Mouse (Mus musculus): ENCODE results near the gene Arpp21. TPM values are rescaled to one million over a fixed set of nuclear protein-coding genes. Genes with fewer than 3 reads are reported as not detected.

Arpp21 gene
- polyA plus RNA-seq, 1 experiment from 2014 or later, result 32.6 TPM

GRCm38 (mm10) chr9:112227174-112227573, 8.6 kb downstream of the Arpp21 start:
- Histone ChIP-seq H3K4me2 (no peak overlapping the region), H3K36me3 (ENCODE audit: poor library complexity, severe bottlenecking) (no peaks in the 10 kb centered on the region), H3K27ac (no peak overlapping the region), H3K9me3 (replicated peaks) (no peaks in the 10 kb centered on the region), H3K4me1 (no peaks in the 10 kb centered on the region), H3K27me3 (peaks cover 9% of the 10 kb centered on the region; the same call in 1 of the 2 replicates), H3K4me3 (no peak overlapping the region), H3K9ac (no peak overlapping the region)
- ATAC-seq, result no peak
- WGBS, result 85% methylated on average over 13 of the region's 13 CpGs

GRCm38 (mm10) chr9:112226511-112226910, 9.2 kb downstream of the Arpp21 start:
- H3K27ac ChIP-seq, result no peak overlapping the region
- no peak overlapping the region for H3K4me3 ChIP-seq
- WGBS, result 50% methylated on average over 1 of the region's 1 CpGs
- ATAC-seq, result no peak
- H3K27me3 ChIP-seq, result peaks cover 4% of the 10 kb centered on the region; the same call in 1 of the 2 replicates
- no peak overlapping the region for H3K4me2 ChIP-seq
- no peak overlapping the region for H3K9ac ChIP-seq
- H3K36me3 ChIP-seq (ENCODE audit: poor library complexity, severe bottlenecking), result no peaks in the 10 kb centered on the region
- H3K4me1 ChIP-seq, result no peaks in the 10 kb centered on the region
- H3K9me3 ChIP-seq (replicated peaks), result no peaks in the 10 kb centered on the region

- Histone ChIP-seq H3K27ac (no peak overlapping the region), H3K9ac (no peak overlapping the region), H3K4me2 (no peak overlapping the region), H3K4me1 (no peaks in the 10 kb centered on the region), H3K9me3 (replicated peaks) (no peaks in the 10 kb centered on the region), H3K36me3 (ENCODE audit: poor library complexity, severe bottlenecking) (no peaks in the 10 kb centered on the region), H3K27me3 (no peaks in the 10 kb centered on the region), H3K4me3 (no peak overlapping the region)
- ATAC-seq, result no peak
- WGBS, result 75% methylated on average over 2 of the region's 2 CpGs
Observed at GRCm38 (mm10) chr9:112225046-112225445, 10.7 kb downstream of the Arpp21 start.

- Histone ChIP-seq H3K9me3 (replicated peaks) (no peaks in the 10 kb centered on the region), H3K27me3 (no peaks in the 10 kb centered on the region), H3K36me3 (ENCODE audit: poor library complexity, severe bottlenecking) (no peaks in the 10 kb centered on the region), H3K4me1 (no peaks in the 10 kb centered on the region), H3K4me3 (no peak overlapping the region), H3K4me2 (no peak overlapping the region), H3K9ac (no peak overlapping the region), H3K27ac (no peak overlapping the region)
- no peak for ATAC-seq
- WGBS, result 90% methylated on average over 8 of the region's 8 CpGs
Observed at GRCm38 (mm10) chr9:112219372-112219771, 16.4 kb downstream of the Arpp21 start.

GRCm38 (mm10) chr9:112218237-112218636, 17.5 kb downstream of the Arpp21 start:
- 85% methylated on average over 3 of the region's 3 CpGs for WGBS
- no peaks in the 10 kb centered on the region for H3K27me3 ChIP-seq
- H3K4me3 ChIP-seq, result no peak overlapping the region
- no peak overlapping the region for H3K4me2 ChIP-seq
- H3K4me1 ChIP-seq, result no peaks in the 10 kb centered on the region
- H3K27ac ChIP-seq, result no peak overlapping the region
- H3K9me3 ChIP-seq (replicated peaks), result no peaks in the 10 kb centered on the region
- no peak for ATAC-seq
- no peaks in the 10 kb centered on the region for H3K36me3 ChIP-seq (ENCODE audit: poor library complexity, severe bottlenecking)
- no peak overlapping the region for H3K9ac ChIP-seq

- H3K27me3 ChIP-seq, result no peaks in the 10 kb centered on the region
- ATAC-seq, result no peak
- no peak overlapping the region for H3K9ac ChIP-seq
- no peak overlapping the region for H3K27ac ChIP-seq
- no peaks in the 10 kb centered on the region for H3K36me3 ChIP-seq (ENCODE audit: poor library complexity, severe bottlenecking)
- no peak overlapping the region for H3K4me2 ChIP-seq
- WGBS, result 90% methylated on average over 4 of the region's 4 CpGs
- H3K4me3 ChIP-seq, result no peak overlapping the region
- H3K9me3 ChIP-seq (replicated peaks), result no peaks in the 10 kb centered on the region
- no peaks in the 10 kb centered on the region; the same call in 1 of the 2 replicates for H3K4me1 ChIP-seq
Observed at GRCm38 (mm10) chr9:112217161-112217560, 18.6 kb downstream of the Arpp21 start.

- 72% methylated on average over 10 of the region's 10 CpGs for WGBS
- H3K4me2 ChIP-seq, result no peak overlapping the region
- ATAC-seq, result peak; percentile 68; the same call in 1 of the 2 replicates
- no peak overlapping the region for H3K27ac ChIP-seq
- H3K4me1 ChIP-seq, result no peaks in the 10 kb centered on the region; the same call in 1 of the 2 replicates
- H3K9ac ChIP-seq, result no peak overlapping the region
- H3K4me3 ChIP-seq, result no peak overlapping the region
- no peaks in the 10 kb centered on the region for H3K36me3 ChIP-seq (ENCODE audit: poor library complexity, severe bottlenecking)
- no peaks in the 10 kb centered on the region for H3K27me3 ChIP-seq
- no peaks in the 10 kb centered on the region for H3K9me3 ChIP-seq (replicated peaks)
Observed at GRCm38 (mm10) chr9:112215030-112215806, 20.5 kb downstream of the Arpp21 start.

- no peaks in the 10 kb centered on the region for H3K36me3 ChIP-seq (ENCODE audit: poor library complexity, severe bottlenecking)
- no peaks in the 10 kb centered on the region for H3K9me3 ChIP-seq (replicated peaks)
- H3K27me3 ChIP-seq, result no peaks in the 10 kb centered on the region
- H3K9ac ChIP-seq, result no peak overlapping the region
- ATAC-seq, result no peak
- WGBS, result 81% methylated on average over 10 of the region's 10 CpGs
- no peaks in the 10 kb centered on the region; the same call in 1 of the 2 replicates for H3K4me1 ChIP-seq
- no peak overlapping the region for H3K4me2 ChIP-seq
- no peak overlapping the region for H3K4me3 ChIP-seq
- H3K27ac ChIP-seq, result no peak overlapping the region
Observed at GRCm38 (mm10) chr9:112213411-112214255, 22.1 kb downstream of the Arpp21 start.

- no peak for ATAC-seq
- H3K36me3 ChIP-seq (ENCODE audit: poor library complexity, severe bottlenecking), result no peaks in the 10 kb centered on the region
- no peak overlapping the region for H3K9ac ChIP-seq
- 68% methylated on average over 3 of the region's 3 CpGs for WGBS
- no peak overlapping the region for H3K4me3 ChIP-seq
- no peaks in the 10 kb centered on the region for H3K9me3 ChIP-seq (replicated peaks)
- H3K4me2 ChIP-seq, result no peak overlapping the region
- no peaks in the 10 kb centered on the region for H3K27me3 ChIP-seq
- H3K4me1 ChIP-seq, result peaks cover 6% of the 10 kb centered on the region
- no peak overlapping the region for H3K27ac ChIP-seq
Observed at GRCm38 (mm10) chr9:112209803-112210202, 25.9 kb downstream of the Arpp21 start.

- Histone ChIP-seq H3K9ac (no peak overlapping the region), H3K4me3 (no peak overlapping the region), H3K27me3 (no peaks in the 10 kb centered on the region), H3K9me3 (replicated peaks) (no peaks in the 10 kb centered on the region), H3K4me2 (no peak overlapping the region), H3K36me3 (ENCODE audit: poor library complexity, severe bottlenecking) (no peaks in the 10 kb centered on the region), H3K27ac (peak overlapping the region; percentile 68), H3K4me1 (peaks cover 6% of the 10 kb centered on the region)
- ATAC-seq, result peak; percentile 97
- 11% methylated on average over 4 of the region's 4 CpGs for WGBS
Observed at GRCm38 (mm10) chr9:112207767-112208166, 28.0 kb downstream of the Arpp21 start.

GRCm38 (mm10) chr9:112198296-112198695, 37.4 kb downstream of the Arpp21 start:
- no peak for ATAC-seq
- WGBS, result 88% methylated on average over 6 of the region's 6 CpGs
- no peaks in the 10 kb centered on the region for H3K27me3 ChIP-seq
- no peak overlapping the region for H3K4me2 ChIP-seq
- no peak overlapping the region for H3K9ac ChIP-seq
- no peaks in the 10 kb centered on the region for H3K36me3 ChIP-seq (ENCODE audit: poor library complexity, severe bottlenecking)
- H3K4me3 ChIP-seq, result no peak overlapping the region
- no peaks in the 10 kb centered on the region for H3K4me1 ChIP-seq
- H3K27ac ChIP-seq, result no peak overlapping the region
- no peaks in the 10 kb centered on the region for H3K9me3 ChIP-seq (replicated peaks)

- Histone ChIP-seq H3K36me3 (ENCODE audit: poor library complexity, severe bottlenecking) (no peaks in the 10 kb centered on the region), H3K27me3 (no peaks in the 10 kb centered on the region), H3K27ac (no peak overlapping the region), H3K4me3 (no peak overlapping the region), H3K9ac (no peak overlapping the region), H3K4me1 (no peaks in the 10 kb centered on the region), H3K4me2 (no peak overlapping the region), H3K9me3 (replicated peaks) (no peaks in the 10 kb centered on the region)
- ATAC-seq, result no peak
Observed at GRCm38 (mm10) chr9:112194049-112194448, 41.7 kb downstream of the Arpp21 start.
